Mouse (Mus musculus): Measurements from ENCODE around the gene S100a8.

Gene S100a8

DNA sequence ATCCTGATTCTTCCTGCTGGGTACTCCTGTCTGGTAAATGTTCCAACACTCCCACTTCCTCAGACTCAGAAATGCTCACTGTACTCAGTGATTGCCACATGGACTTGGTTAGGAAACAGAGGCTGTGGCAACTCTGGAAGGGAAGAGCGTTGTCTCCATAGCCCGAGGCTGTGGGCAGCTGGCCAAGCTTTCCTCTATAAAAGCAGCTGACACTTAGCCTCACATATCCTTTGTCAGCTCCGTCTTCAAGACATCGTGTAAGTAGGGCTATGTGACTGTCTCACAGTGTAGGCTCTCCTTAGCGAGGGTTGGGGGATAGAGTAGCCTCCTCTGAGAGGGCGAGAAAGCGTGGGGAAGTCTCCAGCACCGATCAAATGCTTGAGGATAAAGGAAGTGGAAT, at the start of gene S100a8:
S100a8 (plus strand) TSS at position 133 of the 400 bp plus-strand sequence.
- peak; percentile 93 for DNase-seq (ENCODE audit: low read depth, low spot score)

DNA sequence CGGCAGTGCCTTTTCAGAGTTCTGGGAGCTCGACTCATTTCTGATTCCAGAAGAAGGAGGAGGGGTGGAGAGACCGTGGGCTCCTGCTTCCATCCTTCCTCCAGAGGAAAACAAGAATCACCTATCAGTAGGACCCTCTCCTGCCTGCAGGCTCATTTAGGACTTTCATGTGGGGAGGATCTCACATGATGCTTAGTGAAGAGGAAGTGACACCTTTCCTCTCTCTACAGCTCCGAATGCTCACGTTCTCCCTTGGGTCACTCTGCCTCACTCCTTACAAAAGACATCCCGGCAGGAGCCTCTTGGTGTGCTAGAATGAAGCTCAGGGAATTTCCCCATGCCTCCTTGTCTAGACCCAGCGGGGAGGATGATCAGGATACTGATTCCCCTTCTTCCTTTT, 47.2 kb upstream of the S100a8 start:
- DNase-seq (ENCODE audit: low read depth, low spot score): no peak

- peak; percentile 46 for DNase-seq (ENCODE audit: low read depth, low spot score)
Observed at GRCm38 (mm10) chr3:90623435-90624071, 45.2 kb upstream of the S100a8 start.

DNA sequence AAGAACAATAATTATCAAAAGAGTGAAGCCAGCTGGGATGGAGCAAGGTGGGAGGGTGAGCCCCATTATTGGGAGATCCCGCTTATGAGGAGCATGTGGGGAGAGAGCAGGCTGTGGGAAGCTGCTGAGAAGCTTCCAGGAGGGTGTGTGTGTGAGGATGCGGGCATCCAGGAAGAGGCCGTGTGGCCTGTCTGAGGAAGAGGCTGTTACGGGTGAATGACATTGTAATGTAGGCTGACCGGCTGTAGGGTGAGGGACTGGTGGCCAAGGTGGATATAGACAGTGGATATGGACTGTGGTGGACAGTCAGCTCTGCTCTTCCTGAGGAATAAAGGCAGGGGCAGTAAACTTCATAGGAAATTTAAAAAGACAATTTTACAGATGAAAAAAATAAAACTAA, 43.3 kb upstream of the S100a8 start:
- DNase-seq (ENCODE audit: low read depth, low spot score): no peak

- no peak for DNase-seq (ENCODE audit: low read depth, low spot score)
Observed at GRCm38 (mm10) chr3:90626266-90627021, 42.3 kb upstream of the S100a8 start.

GRCm38 (mm10) chr3:90627366-90627765, 41.4 kb upstream of the S100a8 start:
- no peak for DNase-seq (ENCODE audit: low read depth, low spot score)

DNA sequence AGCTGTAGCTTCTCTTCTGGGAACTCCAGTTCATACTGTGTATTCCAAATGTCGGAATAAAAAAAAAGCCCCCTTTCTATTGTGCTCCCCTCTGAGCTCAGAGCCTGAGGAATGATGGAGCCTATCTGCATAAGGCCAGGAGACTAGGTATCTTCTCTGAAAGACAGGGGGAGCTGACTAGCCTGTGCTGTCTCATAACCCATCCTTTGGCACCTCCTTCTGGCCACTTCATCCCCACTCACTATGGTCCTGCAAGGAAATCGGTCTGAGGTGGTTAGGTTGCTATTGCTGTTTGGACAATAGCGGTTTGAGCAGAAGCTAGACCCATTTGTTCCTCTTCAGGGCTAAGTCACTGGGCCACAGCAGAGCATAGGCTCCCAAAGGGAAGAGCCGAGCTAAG, 41.0 kb upstream of the S100a8 start:
- peak; percentile 87 for DNase-seq (ENCODE audit: low read depth, low spot score)

GRCm38 (mm10) chr3:90629298-90629697, 39.5 kb upstream of the S100a8 start:
- no peak for DNase-seq (ENCODE audit: low read depth, low spot score)

DNA sequence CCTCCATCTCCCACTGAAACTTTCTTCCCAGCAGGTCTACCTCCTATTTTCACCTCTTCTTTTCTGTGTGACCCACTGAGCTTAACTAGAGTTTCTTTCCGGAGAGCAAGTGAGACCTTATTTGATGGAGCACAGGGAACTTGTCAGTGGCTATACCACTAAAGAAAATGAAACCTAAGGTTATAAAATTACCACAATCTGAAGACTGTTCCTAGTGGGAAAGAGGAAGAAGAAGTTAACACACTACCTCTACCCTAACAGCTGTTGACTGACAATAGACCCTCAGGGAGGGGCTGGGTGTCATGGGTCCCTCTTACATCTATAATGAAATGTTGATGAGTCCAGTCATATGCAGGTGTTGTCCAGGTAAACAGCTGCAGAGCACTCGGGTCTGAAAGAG, 36.8 kb upstream of the S100a8 start:
- DNase-seq (ENCODE audit: low read depth, low spot score): no peak

DNA sequence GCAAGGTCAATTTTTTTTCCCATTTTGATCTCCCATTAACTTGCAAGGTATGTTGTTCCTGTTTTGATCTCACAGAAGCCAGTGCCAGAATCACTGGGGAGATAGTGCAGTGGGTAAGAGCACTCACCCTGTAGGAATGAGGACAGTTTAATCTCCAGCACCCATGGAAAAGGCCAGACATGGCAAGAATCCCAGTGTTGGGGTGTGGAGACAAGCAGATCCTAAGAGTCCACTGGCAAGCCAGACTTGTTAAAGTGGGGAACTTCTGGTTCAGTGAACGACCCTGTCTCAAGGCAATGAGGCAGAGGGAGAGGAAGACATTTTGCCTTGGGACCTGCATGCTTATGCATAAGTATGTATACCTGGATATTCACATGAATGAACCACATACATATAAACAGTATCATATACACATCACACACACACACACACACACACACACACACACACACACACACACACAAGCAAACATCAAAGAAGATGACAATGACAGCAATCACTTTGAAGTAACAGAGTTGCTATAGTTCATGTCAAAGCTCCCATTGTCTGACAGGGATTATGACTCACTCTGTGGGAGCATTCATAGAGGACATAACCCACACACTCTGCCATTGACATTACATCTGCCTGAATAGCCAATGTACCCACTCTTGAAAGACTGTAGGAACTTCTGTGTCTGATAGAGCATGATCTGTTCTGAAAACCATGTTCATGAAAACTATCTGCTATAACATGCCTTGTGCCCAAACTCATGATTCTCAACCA, 30.1 kb upstream of the S100a8 start:
- peak; percentile 59 for DNase-seq (ENCODE audit: low read depth, low spot score)

DNA sequence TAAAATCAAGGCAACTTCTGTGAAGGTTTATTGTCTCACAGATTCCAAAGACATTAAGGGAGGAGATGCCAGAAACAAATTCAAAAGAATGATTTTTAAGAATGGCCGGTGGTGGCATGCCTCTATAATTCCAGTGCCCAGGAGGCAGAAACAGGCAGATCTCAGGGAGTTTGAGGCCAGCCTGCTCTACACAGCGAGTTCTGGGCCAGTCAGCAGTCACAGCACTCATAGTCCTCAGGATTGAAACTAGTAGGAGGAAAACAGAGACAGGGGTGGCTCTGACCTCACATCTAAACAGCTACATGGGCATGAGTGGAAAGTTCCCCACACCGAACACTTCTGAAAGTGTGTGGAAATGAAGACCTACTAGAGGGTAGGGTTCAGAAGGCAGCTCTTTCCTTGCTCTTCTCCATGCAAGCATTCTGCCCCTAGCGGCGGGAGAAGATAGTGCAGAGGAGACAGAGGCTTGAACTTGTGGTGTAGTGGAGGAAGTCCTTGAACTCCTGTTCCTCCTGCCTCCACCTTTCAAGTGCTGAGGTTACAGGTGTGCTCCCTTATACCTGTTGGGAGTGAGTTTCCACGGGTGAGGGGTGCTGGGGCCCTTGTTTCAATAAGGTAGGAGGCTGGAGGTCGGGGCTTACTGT, 29.1 kb upstream of the S100a8 start:
- no peak for DNase-seq (ENCODE audit: low read depth, low spot score)

DNA sequence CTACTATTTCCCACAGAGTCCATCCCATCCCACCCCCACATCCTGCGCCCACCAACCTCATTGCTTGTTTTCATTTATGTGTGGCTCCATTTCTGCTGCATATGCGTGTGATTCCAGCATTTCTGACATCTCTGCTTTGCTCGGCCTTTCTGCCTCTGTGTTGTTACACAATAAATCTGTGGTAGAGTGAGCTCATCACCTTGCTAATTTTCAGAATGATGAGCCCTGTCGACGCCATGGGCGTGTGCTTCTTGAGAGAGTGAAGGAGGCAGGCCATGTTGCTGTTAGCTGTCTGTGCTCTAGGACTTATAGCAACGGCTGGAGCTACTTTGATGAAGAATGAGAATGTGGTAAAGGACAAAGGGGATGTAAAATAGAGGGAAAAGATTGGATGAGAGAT, 27.8 kb upstream of the S100a8 start:
- peak; percentile 64 for DNase-seq (ENCODE audit: low read depth, low spot score)

DNA sequence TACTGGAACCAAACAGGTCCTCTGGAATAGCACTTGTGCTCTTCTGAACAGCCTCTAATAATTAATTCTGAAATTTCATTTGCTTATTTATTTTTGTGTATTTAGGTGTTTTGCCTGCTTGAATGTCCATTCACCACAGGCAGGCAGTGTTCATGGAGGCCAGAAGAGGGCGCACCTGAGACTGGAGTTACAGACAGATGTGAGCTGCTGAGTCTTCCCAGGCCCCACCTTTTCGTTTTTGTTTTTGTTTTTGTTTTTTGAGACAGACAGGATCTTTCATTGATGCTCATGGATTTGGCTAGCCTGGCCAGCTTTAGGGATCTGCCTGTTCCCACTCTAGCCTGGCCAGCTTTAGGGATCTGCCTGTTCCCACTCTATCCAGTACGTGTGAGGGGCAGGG, 24.6 kb upstream of the S100a8 start:
- peak; percentile 77 for DNase-seq (ENCODE audit: low read depth, low spot score)

DNA sequence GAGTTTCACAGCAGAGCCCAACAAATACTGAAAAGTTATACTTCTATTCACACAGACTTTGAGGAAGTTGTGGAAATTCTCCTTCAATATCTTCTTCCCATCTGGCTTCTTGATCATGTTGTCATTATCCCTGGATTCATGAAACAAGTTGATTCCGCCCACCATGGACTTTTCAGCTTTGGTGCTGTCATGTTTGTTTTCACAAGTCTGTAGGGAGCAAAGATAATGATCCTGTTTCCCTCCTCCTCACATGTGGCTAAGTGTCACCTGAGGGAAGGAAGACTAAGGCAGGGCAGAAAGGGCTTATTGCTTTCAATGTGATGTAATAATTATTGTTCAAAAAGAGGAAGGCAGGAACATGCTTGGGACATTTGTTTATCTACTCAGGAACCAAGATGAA, 21.5 kb upstream of the S100a8 start:
- DNase-seq (ENCODE audit: low read depth, low spot score): no peak

DNA sequence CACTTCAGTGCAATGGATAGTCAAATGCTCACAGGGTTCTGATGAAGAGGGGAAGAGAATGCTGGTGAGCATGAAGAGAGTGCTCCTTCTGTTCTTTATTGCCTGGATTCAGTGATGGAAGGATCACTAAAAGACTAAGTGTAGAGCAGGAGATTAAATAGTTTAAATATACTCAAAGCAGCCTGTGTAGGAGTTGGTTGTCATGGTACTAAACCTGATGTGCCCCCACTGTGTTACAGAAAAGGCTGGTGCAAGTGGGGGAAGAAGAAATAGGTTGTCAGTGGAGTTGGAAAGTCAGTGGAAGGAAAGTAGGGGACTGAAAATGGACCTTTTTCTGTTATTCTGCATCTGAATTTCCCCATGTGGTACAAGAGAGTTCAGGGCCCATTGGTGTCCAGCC, 19.8 kb upstream of the S100a8 start:
- no peak for DNase-seq (ENCODE audit: low read depth, low spot score)

GRCm38 (mm10) chr3:90649832-90650231, 18.9 kb upstream of the S100a8 start:
- no peak for DNase-seq (ENCODE audit: low read depth, low spot score)

DNA sequence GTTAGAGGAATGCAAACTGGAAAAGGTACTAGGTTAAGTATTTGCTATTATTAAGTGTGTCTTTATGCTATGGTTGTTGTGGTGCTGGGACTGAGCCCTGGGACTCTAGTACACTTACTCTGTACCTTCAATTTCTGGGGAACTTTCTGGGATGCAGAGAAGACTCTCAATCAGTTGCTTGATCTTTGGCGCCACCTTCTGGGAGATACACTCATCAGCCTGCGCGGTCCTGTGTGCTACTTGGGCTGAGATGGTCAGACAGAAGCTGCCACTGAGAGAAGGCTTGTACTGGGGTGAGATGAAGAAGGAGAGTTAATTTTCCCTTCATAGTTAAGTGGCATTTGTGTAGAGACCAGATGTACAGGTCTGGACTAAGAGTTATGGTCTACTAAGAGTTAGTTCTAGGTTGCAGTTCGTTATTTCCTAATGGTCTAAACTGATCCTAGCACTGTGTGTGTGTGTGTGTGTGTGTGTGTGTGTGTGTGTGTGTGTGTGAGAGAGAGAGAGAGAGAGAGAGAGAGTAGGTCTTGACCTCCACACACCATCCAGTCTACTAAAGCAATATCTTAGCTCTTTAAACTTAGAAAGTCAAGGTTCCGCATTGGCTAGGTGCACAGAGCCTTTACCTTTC, 15.8 kb upstream of the S100a8 start:
- DNase-seq (ENCODE audit: low read depth, low spot score): peak; percentile 94

DNA sequence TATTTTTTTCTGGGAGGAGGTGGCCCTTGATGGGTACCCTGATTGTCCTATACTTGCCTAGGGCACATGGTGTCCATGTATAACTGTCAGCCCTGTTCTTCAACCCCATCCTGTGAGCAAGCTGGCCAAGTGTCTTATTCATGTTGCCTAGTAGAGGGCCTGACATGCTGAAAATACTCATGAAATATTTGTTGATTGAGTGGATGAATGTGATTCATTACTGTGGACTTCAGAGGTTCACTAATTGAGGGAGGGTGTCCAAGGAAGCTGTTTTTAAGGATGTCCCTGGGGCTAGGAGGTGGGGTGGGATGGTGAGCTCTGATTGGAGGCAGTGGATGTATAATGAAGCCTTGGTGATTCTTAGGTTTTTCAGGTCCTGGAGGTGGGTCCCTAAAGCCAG, 15.1 kb upstream of the S100a8 start, which contains the start of gene S100a7a:
S100a7a (plus strand) TSS at position 301 of the 400 bp plus-strand sequence.
- no peak for DNase-seq (ENCODE audit: low read depth, low spot score)

GRCm38 (mm10) chr3:90657405-90657804, 11.4 kb upstream of the S100a8 start:
- DNase-seq (ENCODE audit: low read depth, low spot score): peak; percentile 50

GRCm38 (mm10) chr3:90659364-90660044, 9.3 kb upstream of the S100a8 start:
- no peak for DNase-seq (ENCODE audit: low read depth, low spot score)

DNA sequence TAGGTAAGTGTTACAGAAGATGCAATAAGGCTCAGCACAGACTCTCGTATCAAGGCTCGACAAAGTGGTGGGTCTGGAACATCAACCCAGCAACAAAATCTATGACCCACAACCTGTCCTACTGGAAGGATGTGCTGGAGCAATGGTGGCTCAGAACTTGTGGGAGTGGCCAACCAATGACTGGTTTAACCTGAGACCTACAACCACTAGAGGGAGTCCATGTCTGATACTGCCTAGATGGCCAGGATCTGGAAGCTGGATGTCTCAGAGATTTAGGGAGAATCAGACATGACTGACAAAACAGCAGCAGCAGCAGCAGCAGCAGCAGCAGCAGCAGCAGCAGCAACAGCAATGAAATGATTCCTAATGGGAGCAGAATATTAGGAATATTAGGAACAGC, 4.6 kb upstream of the S100a8 start:
- DNase-seq (ENCODE audit: low read depth, low spot score): peak; percentile 78

Data from 3T3-L1 (cell line).